Mouse (Mus musculus) gastrocnemius, postnatal 4 days (tissue): ENCODE results near the gene Ercc2. TPM values are rescaled to one million over a fixed set of nuclear protein-coding genes. Genes with fewer than 3 reads are reported as not detected.
A peak's percentile ranks its signal among the peaks of the same experiment; 100 is the strongest.

Experiments
- DNase-seq, 2 experiments: peaks; one replicate each; pipeline ENCODE4 v3.0.0; 2021 to 2022; ENCODE audit warnings: low spot score in 2 of 2, mixed read lengths in 2 of 2
- total RNA-seq, 2 experiments: library from RNA; stranded (reverse); gene quantifications; 2 replicates each; pipeline ENCODE4 v1.2.3; 2021

Ercc2 gene
- total RNA-seq, 2 experiments from 2014 or later = 18.6 to 21.0 TPM

DNA sequence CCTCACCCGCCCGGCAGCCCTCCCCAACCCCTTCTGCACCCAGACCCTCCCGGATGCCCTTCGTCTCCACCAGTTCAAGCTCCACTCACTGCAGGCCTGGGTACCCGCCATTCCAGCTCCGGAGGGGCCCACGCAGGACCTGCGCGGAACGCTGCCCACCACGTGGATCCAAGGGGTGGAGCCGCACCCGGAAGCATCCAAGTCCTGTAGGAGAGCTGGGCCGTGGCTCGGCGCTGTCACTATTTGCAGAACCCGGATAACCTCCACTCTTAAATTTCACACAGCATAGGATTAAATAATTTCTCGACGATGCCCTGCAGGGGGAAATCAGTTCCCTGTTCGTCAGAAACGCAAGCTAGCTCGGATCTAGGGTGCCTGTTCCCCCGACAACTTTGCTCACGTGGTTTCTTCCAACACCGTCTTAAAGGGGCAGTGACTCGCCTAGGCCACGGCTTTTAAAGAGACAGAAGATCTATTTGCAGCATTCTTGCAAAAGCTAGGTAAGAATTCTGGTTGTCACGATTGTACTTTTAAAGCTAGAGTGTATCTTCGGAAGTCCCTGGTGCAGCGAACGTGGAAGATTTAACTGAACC, 22.4 kb upstream of the Ercc2 start, which contains the start of the genes Cd3eap and Ppp1r13l:
Gene Cd3eap (minus strand): TSS at position 185 of the 593 bp plus-strand sequence.
Gene Ppp1r13l (plus strand): TSS at position 451 of the 593 bp plus-strand sequence.
- peak; percentile 73 to 89 for DNase-seq

GRCm38 (mm10) chr7:19359892-19360641, 21.7 kb upstream of the Ercc2 start:
- peak in 1 of 2 experiments; percentile 77 for DNase-seq

DNA sequence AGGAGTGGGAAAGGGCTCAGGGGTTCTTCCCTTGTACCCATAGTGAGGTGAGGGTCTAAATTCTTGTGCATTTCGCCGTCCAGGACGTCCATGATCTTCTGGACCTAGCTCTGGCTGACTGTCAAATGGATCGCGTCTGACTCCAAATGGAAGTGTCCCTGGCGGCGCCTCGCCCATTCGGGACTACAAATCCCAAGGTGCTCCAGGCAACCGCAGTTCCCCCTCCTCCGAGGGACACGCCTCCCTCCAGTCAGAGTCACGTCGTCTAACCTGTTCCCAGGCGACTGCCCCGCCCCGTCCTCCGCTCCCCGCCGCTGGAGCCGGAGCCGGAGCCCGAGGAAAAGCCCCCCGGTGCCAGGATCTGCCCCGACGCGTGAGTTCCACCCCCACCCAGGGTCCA, 20.9 kb upstream of the Ercc2 start:
- DNase-seq = peak; percentile 66 to 82

GRCm38 (mm10) chr7:19361720-19362119, 20.1 kb upstream of the Ercc2 start:
- peak; percentile 53 to 65 for DNase-seq

- no peak for DNase-seq
Measured at GRCm38 (mm10) chr7:19362276-19362675, 19.5 kb upstream of the Ercc2 start.

- DNase-seq = peak; percentile 57 to 66
Measured at GRCm38 (mm10) chr7:19363881-19364280, 17.9 kb upstream of the Ercc2 start.

GRCm38 (mm10) chr7:19365376-19365775, 16.4 kb upstream of the Ercc2 start:
- DNase-seq = no peak

DNA sequence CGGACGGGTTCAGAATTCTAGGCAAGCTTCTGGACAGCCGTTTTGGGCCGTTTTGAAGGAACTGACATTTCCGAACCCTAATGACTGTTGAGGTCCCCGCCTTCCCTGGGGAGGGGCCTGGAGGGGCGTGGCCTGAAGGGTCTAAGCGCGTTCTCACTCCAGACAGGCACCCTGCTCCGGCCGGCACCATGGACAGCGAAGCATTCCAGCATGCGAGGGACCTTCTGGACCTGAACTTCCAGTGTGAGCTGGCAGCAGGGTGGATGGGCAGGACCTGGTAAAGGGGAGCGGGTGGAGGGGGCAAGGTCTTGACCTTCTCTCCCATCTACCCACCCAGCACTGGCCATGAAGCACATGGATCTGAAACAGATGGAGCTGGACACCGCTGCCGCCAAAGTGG, 13.4 kb upstream of the Ercc2 start:
- DNase-seq = no peak

GRCm38 (mm10) chr7:19369823-19370425, 11.9 kb upstream of the Ercc2 start:
- peak in 1 of 2 experiments; percentile 58 for DNase-seq

DNA sequence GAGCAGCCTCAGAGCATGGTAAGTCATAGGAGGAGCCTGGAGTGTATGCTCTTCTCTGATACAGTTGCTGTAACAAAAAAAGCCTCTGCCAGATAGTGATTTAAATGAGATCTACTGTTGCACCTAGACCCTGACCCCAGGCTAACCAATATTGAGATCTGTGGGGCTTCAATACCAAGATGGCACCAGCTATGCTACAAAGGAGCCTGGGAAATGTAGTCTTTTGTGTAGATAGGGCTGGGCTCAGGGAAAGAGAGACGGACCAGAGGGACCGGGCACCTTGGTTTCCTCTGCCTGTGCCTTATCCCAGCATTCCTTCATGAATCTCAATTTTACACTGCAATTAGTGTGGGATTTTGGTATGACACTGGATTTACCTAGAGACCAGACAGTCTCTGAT, 8.4 kb upstream of the Ercc2 start:
- no peak for DNase-seq

DNA sequence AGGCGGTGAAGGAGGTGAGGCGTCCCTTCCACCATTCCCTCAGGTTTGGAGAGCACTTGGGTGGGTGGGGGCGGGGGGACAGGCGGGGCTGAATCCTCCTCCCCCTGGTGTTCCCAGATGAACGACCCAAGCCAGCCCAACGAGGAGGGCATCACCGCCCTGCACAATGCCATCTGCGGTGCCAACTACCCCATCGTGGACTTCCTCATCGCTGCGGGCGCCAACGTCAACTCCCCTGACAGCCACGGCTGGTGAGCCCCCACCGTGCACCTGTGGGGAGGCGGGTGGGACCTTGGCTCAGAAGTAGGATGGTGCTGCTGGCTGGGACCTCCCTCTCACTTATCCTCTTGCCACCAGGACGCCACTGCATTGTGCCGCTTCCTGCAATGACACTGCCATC, 6.4 kb upstream of the Ercc2 start:
- DNase-seq = no peak

DNA sequence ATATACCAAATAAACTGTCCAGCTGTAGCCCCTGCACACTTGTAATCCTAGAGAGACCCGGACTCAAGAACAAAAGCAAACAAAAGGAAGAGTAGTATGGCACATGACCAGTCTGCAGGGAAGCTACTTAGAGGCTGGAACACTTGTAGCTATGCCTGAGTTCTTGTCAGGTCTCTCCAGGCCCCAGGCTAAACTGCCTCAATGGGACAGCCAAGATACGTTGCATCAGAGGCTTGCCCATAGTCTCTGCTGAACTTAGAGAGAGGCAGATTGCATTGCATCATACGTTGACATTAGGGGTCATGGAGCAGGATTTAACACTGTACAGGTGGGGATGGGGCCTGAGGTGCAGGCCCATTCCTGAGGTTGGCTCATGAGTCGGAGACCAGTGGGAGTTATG, 5.8 kb upstream of the Ercc2 start:
- DNase-seq = no peak

GRCm38 (mm10) chr7:19378049-19378448, 3.8 kb upstream of the Ercc2 start:
- no peak for DNase-seq

- peak in 1 of 2 experiments; percentile 40 for DNase-seq
Measured at GRCm38 (mm10) chr7:19382166-19382541, 344 bp downstream of the Ercc2 start.

DNA sequence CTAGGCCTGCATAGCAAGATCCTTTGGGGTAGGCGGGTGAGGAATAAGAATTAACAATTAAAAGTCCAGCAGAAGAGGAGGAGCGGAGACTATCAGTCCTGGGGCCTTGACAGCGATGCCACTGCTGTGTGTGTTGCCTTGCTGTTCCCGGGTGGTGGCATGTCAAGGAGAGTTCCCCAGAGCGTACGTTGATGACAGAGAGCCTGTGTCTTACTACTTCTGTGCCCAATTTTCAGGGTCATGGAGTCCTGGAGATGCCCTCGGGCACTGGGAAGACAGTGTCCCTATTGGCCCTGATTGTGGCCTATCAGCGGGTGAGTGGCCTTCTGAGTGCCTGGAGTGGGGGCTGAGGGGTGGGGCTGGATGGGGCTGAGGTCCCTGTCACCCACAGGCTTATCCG, 1.9 kb downstream of the Ercc2 start:
- peak in 1 of 2 experiments; percentile 7 for DNase-seq

GRCm38 (mm10) chr7:19388699-19389413, 7.0 kb downstream of the Ercc2 start:
- peak in 1 of 2 experiments; percentile 26 for DNase-seq

- no peak for DNase-seq
Measured at GRCm38 (mm10) chr7:19394484-19394883, 12.7 kb downstream of the Ercc2 start.

DNA sequence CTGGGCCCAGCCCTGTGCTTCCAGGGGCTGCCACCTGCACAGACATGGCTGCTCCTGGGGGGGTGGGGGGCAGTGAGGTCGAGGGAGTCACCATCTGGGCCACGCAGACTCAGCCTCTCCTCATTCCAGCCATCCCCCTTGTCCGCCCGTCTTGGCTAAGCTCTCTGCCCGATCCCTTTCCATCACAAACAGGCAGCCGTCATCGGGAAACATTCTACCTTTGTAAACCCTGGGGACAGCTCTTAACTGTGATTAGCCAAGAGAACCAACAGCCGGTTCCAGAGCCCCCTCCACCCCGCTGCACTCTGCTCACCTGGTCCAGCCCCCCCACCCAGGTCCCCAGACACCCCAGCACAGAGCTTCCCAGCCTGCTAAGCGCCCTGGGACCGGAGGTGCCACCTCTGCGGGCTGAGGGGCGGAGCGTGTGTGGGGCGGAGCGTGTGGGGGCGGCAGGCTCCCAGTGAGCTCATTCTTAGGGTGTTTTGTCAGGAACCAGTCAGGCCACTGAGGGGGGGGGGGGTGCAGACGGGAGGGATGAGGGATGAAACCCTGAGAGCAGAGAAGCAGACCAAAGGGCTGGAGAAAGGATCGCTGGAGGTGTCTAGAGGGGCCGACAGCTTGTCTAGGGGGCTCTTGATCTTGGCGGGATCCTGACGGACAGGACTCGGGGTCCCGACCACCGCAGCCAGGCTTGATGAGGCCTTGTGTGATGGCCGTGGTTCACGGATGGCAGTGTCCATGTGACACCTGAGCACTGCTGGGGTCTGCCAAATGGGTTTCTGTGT, 17.9 kb downstream of the Ercc2 start:
- DNase-seq = no peak

GRCm38 (mm10) chr7:19400946-19401345, 19.1 kb downstream of the Ercc2 start:
- no peak for DNase-seq

DNA sequence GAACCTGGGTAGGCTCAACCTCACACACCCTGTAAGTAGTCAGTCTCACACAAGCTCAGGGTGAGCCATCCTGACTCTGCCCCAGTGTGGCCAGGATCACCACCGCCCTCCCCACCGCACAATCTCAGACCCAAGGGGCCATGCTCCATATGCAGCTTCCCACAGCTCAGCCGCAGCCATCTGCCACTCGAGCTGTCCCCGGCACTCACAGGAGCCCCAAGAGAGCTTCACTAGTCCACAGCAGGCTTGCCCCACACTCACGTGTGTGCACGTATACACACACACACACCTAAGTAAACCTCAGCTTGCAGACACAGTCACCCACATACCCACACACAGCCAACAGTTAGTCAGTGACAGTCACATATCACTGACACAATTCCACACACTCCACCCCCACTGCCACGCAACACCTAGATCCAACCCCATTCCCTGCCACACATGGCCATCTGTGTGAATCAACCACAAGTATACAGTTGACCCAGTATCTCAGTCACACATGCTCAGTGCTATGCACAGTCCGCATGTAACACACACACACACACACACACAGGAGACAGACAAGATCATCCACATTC, 20.8 kb downstream of the Ercc2 start:
- DNase-seq = no peak
